Mouse (Mus musculus) midbrain, embryonic 12.5 days (tissue): ENCODE measurements around the gene Gnl2. TPM values are rescaled to one million over a fixed set of nuclear protein-coding genes. Genes with fewer than 3 reads are reported as not detected.

Experiments
- ATAC-seq: fragments of 200-750 bp; cut with Nextera tagmentation; 2 replicates; pipeline ENCODE4 v1.8.0; 2017; ENCODE audit warnings: low read depth, moderate TSS enrichment, moderate library complexity; ENCODE audit not compliant: low FRiP score
- H3K27ac ChIP-seq: fragments of 300-500 bp; sonication (generic); replicated peaks from 2 replicates; pipeline ENCODE4 v1.5.1; 2016; ENCODE audit warnings: mild to moderate bottlenecking
- H3K27me3 ChIP-seq: fragments of 300-500 bp; sonication (generic); 2 replicates; pipeline ENCODE4 v1.6.1; 2016; ENCODE audit warnings: mild to moderate bottlenecking
- H3K36me3 ChIP-seq: fragments of 300-500 bp; sonication (generic); 2 replicates; pipeline ENCODE4 v1.6.1; 2016
- H3K4me1 ChIP-seq: fragments of 300-500 bp; sonication (generic); 2 replicates; pipeline ENCODE4 v1.6.1; 2016
- H3K4me2 ChIP-seq: fragments of 300-500 bp; sonication (generic); replicated peaks from 2 replicates; pipeline ENCODE4 v1.6.1; 2016; ENCODE audit warnings: mild to moderate bottlenecking, moderate library complexity
- H3K4me3 ChIP-seq: fragments of 300-500 bp; sonication (generic); 2 replicates; pipeline ENCODE4 v1.5.1; 2016; ENCODE audit warnings: mild to moderate bottlenecking
- H3K9ac ChIP-seq: fragments of 300-500 bp; sonication (generic); replicated peaks from 2 replicates; pipeline ENCODE4 v1.6.1; 2016; ENCODE audit warnings: mild to moderate bottlenecking, moderate library complexity
- H3K9me3 ChIP-seq: fragments of 300-500 bp; sonication (generic); 2 replicates; pipeline ENCODE4 v1.6.1; 2016; ENCODE audit warnings: mild to moderate bottlenecking
- WGBS: fragments of 180-500 bp; shearing (Covaris S2); methylation state at CpG from one replicate; pipeline ENCODE4 v1.1.7; 2016; 5-methylcytosine and 5-hydroxymethylcytosine counted together
- polyA plus RNA-seq: library from polyadenylated mRNA; unstranded; fragments of >200 nt; fragmentation: Nextera tagmentation; extraction: Ambion mirVana; gene quantifications from 2 replicates; pipeline ENCODE4 v1.2.1, GENCODE M21; 2016

The Gnl2 gene
- polyA plus RNA-seq, 1 experiment from 2014 or later, result 99.1 TPM

DNA sequence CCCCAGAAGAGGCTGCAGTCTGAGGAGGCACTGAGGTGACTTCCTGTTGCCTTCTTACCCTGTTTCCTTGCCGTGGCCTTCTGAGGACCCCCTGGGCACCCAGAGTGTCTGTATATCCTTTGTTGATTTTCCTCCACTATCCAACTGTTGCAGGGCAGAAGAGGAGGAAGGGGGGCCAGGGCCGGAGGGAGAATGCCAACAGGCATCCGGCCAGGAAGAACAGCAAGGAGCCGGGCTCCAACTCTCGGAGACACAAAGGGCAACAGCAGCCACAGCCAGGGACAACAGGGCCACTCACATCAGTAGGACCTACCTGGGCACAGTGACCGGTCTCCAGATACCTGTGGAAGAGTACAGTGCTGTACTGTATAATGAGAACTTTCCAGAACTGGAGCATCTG, 8.2 kb upstream of the Gnl2 start:
- H3K27ac ChIP-seq, result no peak overlapping the region
- H3K9me3 ChIP-seq, result no peaks in the 10 kb centered on the region
- no peak overlapping the region for H3K4me3 ChIP-seq
- H3K36me3 ChIP-seq, result no peaks in the 10 kb centered on the region
- ATAC-seq, result no peak
- no peak overlapping the region for H3K9ac ChIP-seq
- no peak overlapping the region for H3K4me2 ChIP-seq
- H3K4me1 ChIP-seq, result 0 out of 2 replicates have a peak, but pooled peaks cover 2% of the 10 kb centered on the region
- H3K27me3 ChIP-seq, result peaks cover 7% of the 10 kb centered on the region; the same call in 1 of the 2 replicates
- WGBS, result 73% methylated on average over 6 of the region's 6 CpGs

DNA sequence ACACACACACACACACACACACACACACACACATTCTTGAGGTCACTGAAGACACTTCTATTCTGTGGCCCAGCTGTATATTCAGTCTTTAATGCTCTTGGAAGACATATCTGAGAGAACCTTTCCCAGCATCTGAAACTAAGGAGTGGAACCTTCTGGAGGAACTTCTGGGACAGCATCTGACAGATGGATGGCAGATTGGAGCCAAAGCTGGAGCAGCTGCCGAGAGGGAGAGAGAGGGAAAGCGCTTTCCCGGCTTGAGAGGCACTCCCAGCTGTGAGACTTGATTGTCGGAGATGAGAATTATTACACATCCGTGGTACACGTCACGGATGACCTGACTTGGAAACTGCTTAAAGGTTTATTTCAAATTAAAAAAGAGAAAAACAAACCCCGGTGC, 7.7 kb upstream of the Gnl2 start:
- H3K27me3 ChIP-seq, result peaks cover 7% of the 10 kb centered on the region; the same call in 1 of the 2 replicates
- no peak overlapping the region for H3K4me2 ChIP-seq
- no peak for ATAC-seq
- H3K27ac ChIP-seq, result no peak overlapping the region
- no peaks in the 10 kb centered on the region for H3K9me3 ChIP-seq
- H3K4me3 ChIP-seq, result no peak overlapping the region
- WGBS, result 78% methylated on average over 8 of the region's 8 CpGs
- H3K4me1 ChIP-seq, result 0 out of 2 replicates have a peak, but pooled peaks cover 2% of the 10 kb centered on the region
- no peak overlapping the region for H3K9ac ChIP-seq
- H3K36me3 ChIP-seq, result no peaks in the 10 kb centered on the region

DNA sequence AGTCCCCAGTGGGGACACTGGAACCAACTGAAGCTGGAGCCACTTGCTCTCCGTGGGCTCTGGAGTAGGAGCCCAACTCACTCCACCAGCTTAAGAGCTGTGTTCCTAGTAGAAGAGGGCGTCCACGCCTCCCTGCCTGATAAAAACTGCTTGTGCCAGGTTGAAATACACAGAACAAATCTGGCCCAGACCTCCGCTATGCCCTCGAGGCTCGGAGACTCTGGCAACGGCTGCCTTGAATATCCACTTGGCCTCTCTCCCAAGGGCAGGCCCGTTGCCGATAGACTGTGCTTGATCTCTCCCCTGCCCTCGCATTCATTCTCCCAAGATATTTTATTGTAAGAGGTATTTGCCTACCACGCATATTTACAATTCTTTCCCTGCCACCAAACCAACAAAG, 1.0 kb downstream of the Gnl2 start:
- Histone ChIP-seq H3K36me3 (no peaks in the 10 kb centered on the region), H3K27ac (no peak overlapping the region), H3K27me3 (peaks cover 8% of the 10 kb centered on the region; the same call in 1 of the 2 replicates), H3K4me1 (no peaks in the 10 kb centered on the region), H3K9me3 (no peaks in the 10 kb centered on the region), H3K9ac (no peak overlapping the region), H3K4me2 (no peak overlapping the region), H3K4me3 (no peak overlapping the region)
- no peak for ATAC-seq
- 83% methylated on average over 11 of the region's 11 CpGs for WGBS

DNA sequence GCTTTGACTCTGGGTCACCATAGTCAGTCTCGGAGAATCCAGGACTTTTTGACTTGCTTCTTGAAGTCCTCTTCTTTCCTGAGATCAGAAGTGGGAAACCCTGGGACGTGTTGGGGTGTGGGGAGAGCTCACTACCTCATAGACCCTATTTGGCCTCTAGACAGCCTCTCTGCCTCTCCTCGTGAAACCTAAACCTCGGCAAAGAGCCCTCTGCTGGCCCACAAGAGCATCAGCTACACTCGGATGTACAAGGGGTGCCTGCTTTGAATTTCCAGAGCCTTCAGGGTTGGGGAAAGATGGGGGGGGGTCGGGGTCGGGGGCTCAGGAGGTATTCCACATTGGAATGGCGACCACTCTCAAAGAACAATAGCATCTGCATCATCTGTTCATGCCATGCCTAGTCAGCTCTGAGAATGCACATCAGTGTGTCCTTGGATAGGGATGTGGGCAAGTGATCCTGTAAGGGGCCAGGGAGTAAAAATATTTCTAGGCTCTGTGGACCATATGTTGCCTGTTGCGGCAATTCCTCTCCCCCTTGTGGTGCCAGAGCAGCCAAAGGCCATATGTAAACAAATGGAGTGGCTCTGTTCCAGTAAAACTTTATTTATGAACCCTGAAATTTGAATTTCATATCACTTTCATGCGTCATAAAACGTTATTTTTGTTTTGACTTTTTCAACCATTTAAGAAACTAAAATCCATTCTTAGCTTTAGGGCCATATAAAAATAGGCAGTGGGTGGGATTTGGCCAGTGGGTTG, 4.6 kb downstream of the Gnl2 start:
- ATAC-seq, result no peak
- Histone ChIP-seq H3K4me1 (no peaks in the 10 kb centered on the region), H3K27ac (no peak overlapping the region), H3K9me3 (no peaks in the 10 kb centered on the region), H3K36me3 (no peaks in the 10 kb centered on the region), H3K4me3 (no peak overlapping the region), H3K4me2 (no peak overlapping the region), H3K9ac (no peak overlapping the region), H3K27me3 (peaks cover 13% of the 10 kb centered on the region; the same call in 1 of the 2 replicates)
- 35% methylated on average over 11 of the region's 11 CpGs for WGBS

DNA sequence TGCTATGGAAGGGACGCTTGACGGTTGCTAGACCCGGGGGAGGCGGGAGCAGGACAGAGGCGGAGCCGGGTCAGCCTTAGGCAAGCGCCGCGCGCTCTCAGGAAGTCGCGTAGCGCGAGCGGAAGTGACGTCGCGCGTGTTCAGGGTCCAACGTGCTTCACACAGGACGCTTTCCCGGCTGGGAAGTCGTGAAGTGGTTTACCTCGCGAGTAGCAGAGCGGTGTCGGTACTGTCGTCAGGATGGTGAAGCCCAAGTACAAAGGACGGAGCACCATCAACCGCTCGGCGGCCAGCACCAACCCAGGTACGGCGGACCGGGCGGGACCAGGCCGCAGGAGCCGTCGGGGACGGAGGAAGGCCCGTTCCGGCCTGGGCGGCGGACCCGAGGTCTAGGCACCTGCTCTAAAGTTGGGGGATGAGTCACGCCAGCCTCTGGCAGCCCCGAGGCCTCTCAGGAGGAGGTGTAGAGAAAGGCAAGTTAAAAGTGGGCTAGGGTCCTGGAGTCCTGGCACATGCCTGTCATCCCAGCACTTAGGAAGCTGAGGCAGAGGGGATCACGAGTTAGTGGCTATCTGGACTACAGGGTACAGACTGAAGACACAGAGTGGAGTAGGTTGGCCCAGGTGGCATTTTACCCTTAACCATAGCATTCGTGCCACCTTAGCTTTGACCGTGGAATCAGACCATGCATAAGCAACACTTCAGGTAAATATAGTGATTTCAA, 13.7 kb downstream of the Gnl2 start:
- WGBS, result 1% methylated on average over 50 of the region's 50 CpGs
- peak overlapping the region; percentile 92 for H3K9ac ChIP-seq
- peak overlapping the region; percentile 97 for H3K4me3 ChIP-seq
- H3K4me2 ChIP-seq, result peak overlapping the region; percentile 99
- H3K36me3 ChIP-seq, result peaks cover 9% of the 10 kb centered on the region
- no peaks in the 10 kb centered on the region for H3K9me3 ChIP-seq
- H3K4me1 ChIP-seq, result peaks cover 13% of the 10 kb centered on the region
- peak overlapping the region; percentile 6; the same call in 1 of the 2 replicates for H3K27ac ChIP-seq
- ATAC-seq, result peak; percentile 98
- H3K27me3 ChIP-seq, result peaks cover 5% of the 10 kb centered on the region; the same call in 1 of the 2 replicates

DNA sequence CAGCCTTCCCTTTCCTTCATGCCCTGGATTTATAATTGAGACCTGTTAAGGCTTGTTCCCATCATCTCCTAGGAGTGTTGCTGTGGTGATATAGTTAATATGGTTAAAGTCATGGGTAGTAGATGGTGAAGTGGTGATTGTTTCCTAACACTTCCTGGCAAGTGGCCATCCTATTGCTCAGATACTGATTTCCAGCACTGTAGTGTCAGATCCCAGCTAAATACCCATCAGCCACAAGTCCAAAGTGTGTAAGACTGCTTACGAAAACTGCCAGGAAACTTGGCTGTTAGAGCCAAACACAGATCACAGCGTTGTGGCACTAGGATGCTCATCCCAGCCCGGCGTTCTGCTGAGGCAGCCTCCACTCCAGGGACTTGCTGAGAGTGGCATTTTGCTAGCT, 18.0 kb downstream of the Gnl2 start:
- 98% methylated on average over 4 of the region's 4 CpGs for WGBS
- Histone ChIP-seq H3K4me2 (no peak overlapping the region), H3K36me3 (peaks cover 45% of the 10 kb centered on the region), H3K9me3 (no peaks in the 10 kb centered on the region), H3K9ac (no peak overlapping the region), H3K4me3 (no peak overlapping the region), H3K4me1 (peaks cover 13% of the 10 kb centered on the region), H3K27me3 (no peaks in the 10 kb centered on the region), H3K27ac (no peak overlapping the region)
- no peak for ATAC-seq

DNA sequence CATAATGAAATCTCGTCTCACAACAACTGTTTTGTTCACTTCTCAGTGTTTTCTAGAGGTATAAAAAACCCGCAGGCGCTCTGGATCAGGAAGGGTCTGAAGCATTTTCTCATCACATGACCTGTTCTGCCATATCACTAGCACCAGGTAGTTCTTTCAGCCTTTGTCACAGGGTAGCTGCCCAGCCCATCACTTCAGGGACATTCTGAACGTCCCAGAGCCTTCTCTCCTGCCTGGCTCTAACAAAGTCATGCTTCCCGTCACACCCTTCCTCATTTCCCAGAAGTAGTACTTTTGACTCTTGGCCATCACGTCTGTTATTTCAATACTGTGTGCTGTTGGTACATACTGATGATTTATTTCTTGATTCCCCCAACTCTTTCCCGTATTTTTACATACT, 28.1 kb downstream of the Gnl2 start:
- Histone ChIP-seq H3K27me3 (no peaks in the 10 kb centered on the region), H3K27ac (no peak overlapping the region), H3K9ac (no peak overlapping the region), H3K9me3 (no peaks in the 10 kb centered on the region), H3K4me1 (no peaks in the 10 kb centered on the region), H3K4me3 (no peak overlapping the region), H3K4me2 (no peak overlapping the region), H3K36me3 (peaks cover 95% of the 10 kb centered on the region)
- no peak for ATAC-seq
- WGBS, result 89% methylated on average over 7 of the region's 7 CpGs

DNA sequence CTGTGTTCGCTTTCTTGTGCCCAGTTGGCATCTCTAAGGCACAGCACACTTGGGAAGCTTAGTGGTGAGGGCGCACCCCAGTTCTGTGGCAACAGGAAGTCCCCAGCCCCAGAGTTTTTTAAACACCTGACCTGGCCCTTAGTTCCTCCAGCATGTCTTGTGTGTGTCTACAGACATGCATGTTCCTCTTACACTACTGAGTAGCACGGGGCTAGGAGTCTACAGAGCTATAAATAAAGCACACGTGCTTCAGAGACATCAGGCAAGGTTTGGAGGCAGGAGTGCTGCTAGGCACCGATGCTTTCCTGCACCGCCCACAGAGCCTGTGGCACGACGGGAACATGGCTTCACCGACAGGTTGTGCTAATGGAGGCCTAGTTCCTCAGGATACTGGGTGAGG, 39.0 kb downstream of the Gnl2 start:
- peaks cover 57% of the 10 kb centered on the region for H3K36me3 ChIP-seq

DNA sequence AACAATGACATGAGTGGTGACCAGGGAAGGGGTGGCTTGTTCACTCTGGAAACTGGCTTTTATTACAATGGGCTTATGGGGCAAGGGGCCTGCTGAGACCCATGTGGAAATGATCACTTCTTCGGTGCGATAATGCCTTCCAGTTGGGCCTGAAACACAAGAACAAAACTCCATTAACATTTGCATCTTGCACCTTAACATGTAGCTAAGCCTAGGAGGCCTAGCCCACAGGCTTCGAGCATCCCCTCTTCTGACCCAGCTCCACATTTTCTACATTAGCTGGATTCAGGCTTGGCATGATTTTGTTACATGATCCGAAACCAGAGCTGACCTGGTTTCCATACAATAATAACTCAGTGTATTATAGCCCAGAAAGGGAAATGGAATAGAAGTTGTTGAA, 40.1 kb downstream of the Gnl2 start:
- H3K27me3 ChIP-seq, result no peaks in the 10 kb centered on the region
- H3K4me3 ChIP-seq, result no peak overlapping the region
- H3K27ac ChIP-seq, result no peak overlapping the region
- peaks cover 11% of the 10 kb centered on the region; the same call in 1 of the 2 replicates for H3K4me1 ChIP-seq
- H3K36me3 ChIP-seq, result peaks cover 47% of the 10 kb centered on the region
- no peak overlapping the region for H3K4me2 ChIP-seq
- WGBS, result 87% methylated on average over 4 of the region's 4 CpGs
- no peak overlapping the region for H3K9ac ChIP-seq
- H3K9me3 ChIP-seq, result no peaks in the 10 kb centered on the region
- no peak for ATAC-seq

More for the DNA sequence above, 39.0 kb downstream of the Gnl2 start:
- H3K4me2 ChIP-seq, result no peak overlapping the region
- peaks cover 11% of the 10 kb centered on the region; the same call in 1 of the 2 replicates for H3K4me1 ChIP-seq
- 92% methylated on average over 9 of the region's 9 CpGs for WGBS
- no peaks in the 10 kb centered on the region for H3K27me3 ChIP-seq
- H3K4me3 ChIP-seq, result no peak overlapping the region
- no peak overlapping the region for H3K9ac ChIP-seq
- no peak overlapping the region for H3K27ac ChIP-seq
- ATAC-seq, result no peak
- H3K9me3 ChIP-seq, result no peaks in the 10 kb centered on the region

DNA sequence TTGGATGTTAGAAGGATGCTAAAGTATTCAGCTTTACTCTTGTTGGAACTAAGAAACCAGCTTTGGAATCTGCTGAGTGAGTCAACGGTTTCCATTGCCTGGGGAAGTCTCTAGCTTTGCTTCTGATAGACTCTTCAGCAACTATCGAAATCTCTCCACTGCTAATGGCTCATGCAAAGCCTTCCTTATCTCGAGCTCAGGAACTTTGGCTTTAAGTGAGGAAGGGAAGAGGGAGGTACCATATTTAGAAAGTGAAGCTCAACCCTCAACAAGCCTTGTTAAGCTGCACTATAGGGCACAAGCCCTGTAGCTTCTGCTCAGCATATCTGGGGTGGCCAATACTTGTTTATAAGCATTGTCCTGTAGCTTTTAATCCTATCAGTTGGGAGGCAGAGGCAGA, 40.9 kb downstream of the Gnl2 start:
- Histone ChIP-seq H3K36me3 (peaks cover 41% of the 10 kb centered on the region), H3K27me3 (no peaks in the 10 kb centered on the region), H3K4me1 (peaks cover 11% of the 10 kb centered on the region; the same call in 1 of the 2 replicates), H3K4me3 (no peak overlapping the region), H3K9me3 (no peaks in the 10 kb centered on the region), H3K9ac (no peak overlapping the region), H3K4me2 (no peak overlapping the region), H3K27ac (no peak overlapping the region)
- ATAC-seq, result no peak
- WGBS, result 57% methylated on average over 3 of the region's 3 CpGs

DNA sequence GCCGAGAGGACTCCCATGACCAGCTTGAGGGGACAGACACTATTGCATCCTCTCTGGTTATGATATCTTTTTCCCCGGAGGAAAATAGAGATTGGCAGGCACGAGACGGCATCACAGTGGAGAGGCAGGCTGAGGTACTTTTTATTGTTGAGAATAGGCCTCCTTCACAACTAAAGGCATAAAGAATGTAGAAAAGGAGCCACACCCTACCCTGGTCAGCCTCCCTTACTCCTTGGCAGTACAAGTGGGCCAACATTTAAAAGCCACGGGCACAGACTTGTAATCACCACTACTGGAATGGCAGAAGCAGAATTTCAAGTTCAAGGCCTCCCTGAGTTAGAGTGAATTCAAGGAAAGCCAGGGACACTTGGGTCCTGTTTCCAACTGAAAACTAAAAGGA, 41.6 kb downstream of the Gnl2 start:
- H3K4me2 ChIP-seq, result no peak overlapping the region
- WGBS, result 55% methylated on average over 5 of the region's 5 CpGs
- no peak overlapping the region for H3K9ac ChIP-seq
- peaks cover 34% of the 10 kb centered on the region for H3K36me3 ChIP-seq
- H3K27me3 ChIP-seq, result no peaks in the 10 kb centered on the region
- no peak overlapping the region for H3K27ac ChIP-seq
- no peak overlapping the region for H3K4me3 ChIP-seq
- peaks cover 11% of the 10 kb centered on the region; the same call in 1 of the 2 replicates for H3K4me1 ChIP-seq
- no peak for ATAC-seq
- no peaks in the 10 kb centered on the region for H3K9me3 ChIP-seq

DNA sequence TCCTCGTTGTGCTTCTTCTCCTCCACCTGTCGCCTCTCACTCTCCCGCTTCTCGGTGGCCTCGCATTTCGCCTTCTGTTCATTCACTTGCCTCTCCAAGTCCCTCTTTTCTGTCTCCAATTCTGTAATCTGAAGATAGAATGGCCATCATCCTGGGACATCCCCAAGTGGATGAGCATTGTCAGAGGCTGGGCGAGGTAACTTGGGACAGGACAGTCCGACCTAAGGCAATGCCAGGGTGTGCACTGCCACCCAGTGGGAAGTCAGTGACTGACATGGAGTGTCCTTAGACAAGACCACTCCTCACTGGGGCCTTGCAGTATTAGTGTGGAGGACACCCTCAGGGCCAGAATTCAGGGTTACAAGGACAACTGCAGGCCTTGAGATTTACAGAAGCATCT, 42.6 kb downstream of the Gnl2 start:
- WGBS, result under 1% methylated on average over 8 of the region's 8 CpGs
- H3K27ac ChIP-seq, result no peak overlapping the region
- ATAC-seq, result peak; percentile 62; the same call in 1 of the 2 replicates
- peak overlapping the region; percentile 46 for H3K4me2 ChIP-seq
- peak overlapping the region; percentile 22; the same call in 1 of the 2 replicates for H3K4me3 ChIP-seq
- H3K4me1 ChIP-seq, result peaks cover 11% of the 10 kb centered on the region; the same call in 1 of the 2 replicates
- no peaks in the 10 kb centered on the region for H3K9me3 ChIP-seq
- no peak overlapping the region; the same call in 1 of the 2 replicates for H3K9ac ChIP-seq
- peaks cover 24% of the 10 kb centered on the region for H3K36me3 ChIP-seq
- peaks cover 5% of the 10 kb centered on the region for H3K27me3 ChIP-seq
